Mouse (Mus musculus): ENCODE measurements at regions not wholly inside any gene's neighbourhood (a gene's known extent, or its start where the extent isn't known, plus 50 kb on each side); places are given as distances from the start of the nearest gene placed in this dataset.

DNA sequence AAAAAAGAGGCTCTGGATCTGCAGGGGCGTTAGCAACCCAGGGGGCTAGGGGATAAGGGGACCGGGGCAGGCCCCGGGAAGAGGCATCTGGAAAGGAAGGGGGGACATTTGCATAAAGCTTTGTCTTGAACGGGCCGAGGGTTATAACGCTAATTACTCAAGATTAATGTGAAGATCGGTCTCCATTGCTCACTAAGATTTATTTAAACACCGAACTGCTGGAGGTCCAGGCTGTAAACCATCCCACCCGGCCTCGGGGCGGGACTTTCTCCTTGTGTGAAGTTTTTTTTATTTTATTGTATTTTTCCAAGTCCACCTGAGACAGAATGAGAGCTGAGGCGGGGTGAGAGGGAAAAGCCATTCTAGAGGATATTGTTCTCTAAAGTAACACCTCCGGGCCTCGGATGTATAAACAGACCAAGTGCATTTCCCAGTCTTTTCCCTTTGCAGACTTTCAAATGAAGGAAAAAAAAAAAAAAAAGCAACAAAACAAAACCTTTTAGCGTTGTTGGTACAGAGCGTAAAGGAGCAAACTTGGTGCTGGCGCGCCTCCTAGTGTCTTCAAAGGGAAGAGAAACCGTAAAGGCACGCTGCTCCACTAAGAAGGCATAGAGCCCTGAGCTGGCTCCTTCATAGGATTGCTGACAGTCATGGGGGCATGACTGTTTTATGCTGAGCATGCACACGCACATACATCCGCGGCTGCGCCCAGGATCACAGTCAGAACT, 313.3 kb downstream of the Parp8 start:
- peak; percentile 66 for DNase-seq
- Histone ChIP-seq H3K36me3 (ENCODE audit: control insufficient read depth, insufficient read depth, low read length) (no peaks in the 10 kb centered on the region), H3K27me3 (replicated peaks; ENCODE audit: control insufficient read depth, insufficient read depth, low read length) (0 out of 2 replicates have a peak, but pooled peaks cover 9% of the 10 kb centered on the region), H3K4me3 (ENCODE audit: insufficient read depth, low read depth, low read length) (no peak overlapping the region), H3K4me1 (ENCODE audit: control insufficient read depth, insufficient read depth, low read length) (no peaks in the 10 kb centered on the region), H3K27ac (ENCODE audit: insufficient read depth, low read depth, low read length) (no peak overlapping the region)
- TF ChIP-seq POLR2A (IDR thresholded peaks at IDR 0.05; ENCODE audit: low read depth, low read length) (no peak), CTCF (conservative IDR thresholded peaks at IDR 0.05; ENCODE audit: insufficient read depth, insufficient read length, low read depth, low read length) (peak; percentile 80)
- under 1% methylated on average over 24 of the region's 24 CpGs for WGBS

DNA sequence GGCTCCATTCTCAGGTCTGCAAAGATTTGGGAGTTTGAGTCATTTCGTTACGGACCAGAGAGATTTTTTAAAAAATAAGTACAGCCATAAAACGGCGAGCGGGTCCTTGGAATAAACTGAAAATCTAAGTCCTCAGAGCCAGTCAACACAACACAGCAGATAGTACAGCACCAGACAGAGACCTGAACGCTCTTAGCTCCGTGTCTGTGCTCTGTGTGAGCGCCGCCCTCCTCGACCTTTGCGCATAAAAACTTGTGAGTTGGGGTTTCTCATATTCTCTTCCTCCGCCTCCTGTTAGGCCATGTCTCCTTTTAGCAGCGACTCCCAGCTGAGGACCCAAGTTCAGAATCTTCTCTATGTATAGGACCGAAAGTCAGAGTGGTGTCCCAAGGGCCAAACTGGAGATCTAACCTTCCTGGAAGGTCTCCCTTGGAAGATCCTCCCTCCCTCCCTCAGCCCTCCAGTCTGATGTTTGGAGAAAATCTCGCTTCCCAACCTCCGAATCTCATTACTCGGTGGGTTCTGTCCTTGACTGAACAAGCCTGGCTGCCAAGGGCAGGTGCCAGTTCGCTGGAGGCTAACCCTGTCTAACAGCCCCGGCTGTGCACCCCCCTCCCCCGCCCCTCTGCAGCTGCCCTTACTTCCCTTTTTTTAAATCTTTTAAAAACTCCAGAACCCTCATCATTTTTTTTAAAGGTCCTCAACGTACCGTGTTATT, 314.0 kb downstream of the Parp8 start:
- DNase-seq = no peak
- H3K27me3 ChIP-seq (replicated peaks; ENCODE audit: control insufficient read depth, insufficient read depth, low read length) = peaks cover 9% of the 10 kb centered on the region; the same call in 1 of the 2 replicates
- TF ChIP-seq POLR2A (IDR thresholded peaks at IDR 0.05; ENCODE audit: low read depth, low read length) = no peak
- no peak for TF ChIP-seq CTCF (conservative IDR thresholded peaks at IDR 0.05; ENCODE audit: insufficient read depth, insufficient read length, low read depth, low read length)
- 3% methylated on average over 22 of the region's 22 CpGs for WGBS
- no peak overlapping the region for H3K27ac ChIP-seq (ENCODE audit: insufficient read depth, low read depth, low read length)
- H3K36me3 ChIP-seq (ENCODE audit: control insufficient read depth, insufficient read depth, low read length) = no peaks in the 10 kb centered on the region
- H3K4me3 ChIP-seq (ENCODE audit: insufficient read depth, low read depth, low read length) = no peak overlapping the region
- H3K4me1 ChIP-seq (ENCODE audit: control insufficient read depth, insufficient read depth, low read length) = peaks cover 2% of the 10 kb centered on the region; the same call in 1 of the 2 replicates

DNA sequence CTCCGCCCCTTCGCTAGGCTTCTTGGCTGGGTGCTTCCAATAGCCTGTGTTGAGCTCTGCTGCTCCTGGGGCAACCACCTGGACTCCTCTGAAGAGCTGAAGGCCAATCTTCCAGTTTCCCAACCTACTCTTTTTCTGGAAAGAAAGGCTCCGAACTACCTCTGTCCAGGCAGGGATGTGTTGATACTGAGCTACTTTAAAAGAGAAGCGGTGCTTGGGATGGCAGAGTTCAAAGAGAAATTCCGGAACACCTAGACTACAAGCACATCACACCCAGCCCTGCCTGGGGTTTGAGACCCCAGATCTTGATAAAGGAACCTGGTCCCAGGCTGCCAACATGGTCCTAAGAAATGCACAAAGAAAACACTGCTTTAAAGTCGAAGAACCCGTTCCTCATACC, 315.7 kb downstream of the Parp8 start:
- Histone ChIP-seq H3K27me3 (replicated peaks; ENCODE audit: control insufficient read depth, insufficient read depth, low read length) (peaks cover 13% of the 10 kb centered on the region), H3K4me1 (ENCODE audit: control insufficient read depth, insufficient read depth, low read length) (peaks cover 2% of the 10 kb centered on the region; the same call in 1 of the 2 replicates), H3K4me3 (ENCODE audit: insufficient read depth, low read depth, low read length) (no peak overlapping the region), H3K27ac (ENCODE audit: insufficient read depth, low read depth, low read length) (no peak overlapping the region), H3K36me3 (ENCODE audit: control insufficient read depth, insufficient read depth, low read length) (no peaks in the 10 kb centered on the region)
- no peak for DNase-seq
- 18% methylated on average over 7 of the region's 7 CpGs for WGBS
- TF ChIP-seq POLR2A (IDR thresholded peaks at IDR 0.05; ENCODE audit: low read depth, low read length) (no peak), CTCF (conservative IDR thresholded peaks at IDR 0.05; ENCODE audit: insufficient read depth, insufficient read length, low read depth, low read length) (no peak)

DNA sequence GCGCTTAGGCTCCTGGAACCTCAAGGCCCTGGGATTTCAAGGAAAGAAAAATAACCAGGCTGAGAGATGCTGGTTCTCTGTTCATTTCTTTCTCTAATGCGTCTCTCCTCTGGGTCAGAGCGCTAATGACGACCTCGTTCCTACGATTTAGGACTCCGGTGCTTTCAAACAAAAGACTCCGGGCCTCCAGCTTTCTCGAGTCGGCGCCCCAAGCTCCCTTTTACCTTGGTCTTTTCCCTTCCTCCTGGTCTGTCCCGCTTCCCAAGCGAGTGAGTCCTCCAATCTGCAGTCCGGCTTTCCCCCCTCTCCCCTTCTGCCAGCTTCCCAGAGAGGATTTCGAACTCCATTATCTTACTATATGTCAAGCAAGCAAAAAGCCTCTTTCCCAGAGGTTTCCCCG, 316.5 kb downstream of the Parp8 start:
- no peak for DNase-seq
- H3K4me3 ChIP-seq (ENCODE audit: insufficient read depth, low read depth, low read length) = no peak overlapping the region
- WGBS = 4% methylated on average over 16 of the region's 16 CpGs
- H3K27me3 ChIP-seq (replicated peaks; ENCODE audit: control insufficient read depth, insufficient read depth, low read length) = peaks cover 13% of the 10 kb centered on the region
- H3K27ac ChIP-seq (ENCODE audit: insufficient read depth, low read depth, low read length) = no peak overlapping the region
- no peaks in the 10 kb centered on the region for H3K36me3 ChIP-seq (ENCODE audit: control insufficient read depth, insufficient read depth, low read length)
- TF ChIP-seq CTCF (conservative IDR thresholded peaks at IDR 0.05; ENCODE audit: insufficient read depth, insufficient read length, low read depth, low read length) (no peak), POLR2A (IDR thresholded peaks at IDR 0.05; ENCODE audit: low read depth, low read length) (no peak)
- peaks cover 2% of the 10 kb centered on the region; the same call in 1 of the 2 replicates for H3K4me1 ChIP-seq (ENCODE audit: control insufficient read depth, insufficient read depth, low read length)

DNA sequence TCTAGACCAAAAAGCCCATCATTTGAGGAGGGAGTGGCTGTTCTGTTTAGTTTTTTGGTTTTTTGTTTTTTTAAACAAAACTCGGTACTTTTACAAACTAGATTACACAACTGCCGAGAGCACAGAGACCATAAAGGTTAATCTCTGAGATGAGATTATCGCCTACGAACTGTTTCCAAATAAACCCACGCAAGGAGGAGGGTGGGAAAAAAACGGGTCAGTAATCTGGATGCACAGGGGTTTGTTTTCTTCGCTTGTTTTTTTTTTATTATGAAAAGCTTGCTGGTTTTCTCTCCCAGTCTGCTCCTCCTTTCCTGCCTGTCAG, 316.9 kb downstream of the Parp8 start:
- H3K4me1 ChIP-seq (ENCODE audit: control insufficient read depth, insufficient read depth, low read length) = peaks cover 2% of the 10 kb centered on the region; the same call in 1 of the 2 replicates
- no peak overlapping the region for H3K27ac ChIP-seq (ENCODE audit: insufficient read depth, low read depth, low read length)
- peaks cover 13% of the 10 kb centered on the region for H3K27me3 ChIP-seq (replicated peaks; ENCODE audit: control insufficient read depth, insufficient read depth, low read length)
- TF ChIP-seq CTCF (conservative IDR thresholded peaks at IDR 0.05; ENCODE audit: insufficient read depth, insufficient read length, low read depth, low read length) (no peak), POLR2A (IDR thresholded peaks at IDR 0.05; ENCODE audit: low read depth, low read length) (no peak)
- H3K4me3 ChIP-seq (ENCODE audit: insufficient read depth, low read depth, low read length) = no peak overlapping the region
- H3K36me3 ChIP-seq (ENCODE audit: control insufficient read depth, insufficient read depth, low read length) = no peaks in the 10 kb centered on the region
- 5% methylated on average over 7 of the region's 7 CpGs for WGBS
- DNase-seq = no peak

DNA sequence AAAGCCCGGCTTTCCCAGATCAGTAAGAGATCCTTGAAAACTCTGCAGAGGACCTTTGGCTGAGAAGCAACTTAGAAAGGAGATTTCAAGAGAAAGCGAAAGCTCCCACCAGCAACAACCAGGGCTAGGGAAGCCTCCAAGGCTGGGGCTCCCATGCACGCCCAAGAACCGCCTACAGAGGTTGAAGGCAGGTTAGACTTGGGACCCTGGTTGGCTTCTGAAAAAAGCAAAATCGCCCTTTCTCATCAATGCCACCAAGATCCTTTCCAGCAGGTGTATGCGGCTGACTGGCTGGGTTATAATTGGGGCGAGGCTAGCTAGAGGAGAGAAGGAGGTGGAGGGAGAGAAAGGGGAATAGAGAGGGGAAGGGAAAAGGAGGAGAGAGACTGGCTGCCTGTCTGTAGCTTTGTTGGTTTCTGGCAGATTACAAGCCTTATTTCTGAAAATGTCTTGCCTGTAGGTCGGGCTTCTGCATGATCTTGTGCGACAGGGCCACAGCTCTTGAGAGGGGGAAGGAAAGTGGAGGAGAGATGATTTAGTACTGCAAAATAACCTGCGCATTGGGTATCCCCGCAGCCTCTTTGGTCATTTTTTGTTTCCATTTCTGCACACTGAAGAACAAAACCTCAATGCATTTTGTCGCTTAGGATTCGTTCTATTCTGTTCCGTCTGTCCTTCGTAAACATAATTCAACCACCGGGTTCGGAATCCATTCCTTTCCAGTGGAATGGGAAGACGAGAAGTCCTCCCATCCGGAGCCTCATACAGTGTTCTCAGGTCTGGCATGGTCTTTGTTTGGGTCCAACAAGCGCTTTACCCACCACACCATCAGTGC, 317.5 kb downstream of the Parp8 start:
- H3K27me3 ChIP-seq (replicated peaks; ENCODE audit: control insufficient read depth, insufficient read depth, low read length) = peaks cover 13% of the 10 kb centered on the region
- no peak overlapping the region for H3K4me3 ChIP-seq (ENCODE audit: insufficient read depth, low read depth, low read length)
- no peak for DNase-seq
- peaks cover 2% of the 10 kb centered on the region; the same call in 1 of the 2 replicates for H3K4me1 ChIP-seq (ENCODE audit: control insufficient read depth, insufficient read depth, low read length)
- no peak overlapping the region for H3K27ac ChIP-seq (ENCODE audit: insufficient read depth, low read depth, low read length)
- no peaks in the 10 kb centered on the region for H3K36me3 ChIP-seq (ENCODE audit: control insufficient read depth, insufficient read depth, low read length)
- TF ChIP-seq CTCF (conservative IDR thresholded peaks at IDR 0.05; ENCODE audit: insufficient read depth, insufficient read length, low read depth, low read length) (no peak), POLR2A (IDR thresholded peaks at IDR 0.05; ENCODE audit: low read depth, low read length) (no peak)
- WGBS = 4% methylated on average over 20 of the region's 20 CpGs
